Mouse (Mus musculus): ENCODE results near the gene Ext2.

Ext2 gene

DNA sequence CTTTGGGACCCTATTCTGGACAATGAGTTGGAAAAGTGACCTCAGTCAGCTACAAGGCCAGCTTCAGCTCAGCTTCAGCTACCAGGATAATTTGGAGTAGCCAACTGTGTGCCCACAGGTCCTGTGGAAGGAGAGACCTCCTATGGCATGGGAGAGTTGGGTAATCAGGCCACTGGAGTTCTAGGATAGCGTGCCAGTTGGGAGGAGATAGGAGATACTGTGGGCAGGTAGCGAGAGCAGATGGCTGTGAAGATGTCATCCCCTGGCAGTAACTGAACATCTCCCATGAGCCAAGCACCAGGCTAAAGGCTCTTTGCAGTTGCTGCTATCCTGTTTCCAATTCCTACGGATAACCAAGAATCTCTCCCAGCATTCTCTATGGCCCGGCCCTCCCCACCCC is 187.8 kb downstream of the Ext2 start:
- DNase-seq (ENCODE audit: low spot score in 2 of 2) = no peak

DNA sequence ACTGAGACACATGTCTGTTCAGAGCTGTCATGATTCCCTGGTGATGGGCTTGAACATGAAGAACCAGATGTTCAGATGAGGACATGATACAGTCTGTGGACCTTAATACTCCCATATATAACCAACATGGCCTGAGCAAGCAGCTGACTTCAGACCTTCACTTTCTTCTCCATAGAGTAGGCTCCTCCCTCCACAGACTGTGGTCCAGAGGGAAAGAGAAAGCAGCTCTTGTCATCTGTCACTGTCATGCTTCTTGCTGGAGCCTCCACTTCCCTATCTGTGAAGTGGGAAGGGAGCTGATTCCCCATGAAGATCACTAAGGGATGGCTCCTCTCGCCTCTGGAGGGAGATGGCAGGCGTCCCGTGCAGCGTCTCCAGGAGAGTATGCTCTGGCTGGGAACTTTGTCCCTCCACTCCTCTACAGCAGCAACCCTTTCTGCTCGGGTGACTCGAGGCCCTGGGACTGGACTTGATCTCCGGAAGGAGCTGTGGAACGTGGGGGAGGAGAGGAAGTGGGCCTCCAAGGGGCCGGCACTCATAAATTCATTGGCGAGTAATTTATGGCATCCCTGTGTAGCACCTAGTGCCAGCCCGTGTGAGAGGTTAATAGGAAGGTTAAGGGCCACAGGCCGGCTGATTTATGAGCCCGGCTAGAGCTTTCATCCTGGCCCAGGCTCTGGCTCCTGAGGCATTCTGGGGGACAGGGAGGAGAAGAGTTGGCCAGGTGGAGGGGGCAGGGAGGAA is 197.5 kb downstream of the Ext2 start:
- DNase-seq (ENCODE audit: low spot score in 2 of 2) = no peak

DNA sequence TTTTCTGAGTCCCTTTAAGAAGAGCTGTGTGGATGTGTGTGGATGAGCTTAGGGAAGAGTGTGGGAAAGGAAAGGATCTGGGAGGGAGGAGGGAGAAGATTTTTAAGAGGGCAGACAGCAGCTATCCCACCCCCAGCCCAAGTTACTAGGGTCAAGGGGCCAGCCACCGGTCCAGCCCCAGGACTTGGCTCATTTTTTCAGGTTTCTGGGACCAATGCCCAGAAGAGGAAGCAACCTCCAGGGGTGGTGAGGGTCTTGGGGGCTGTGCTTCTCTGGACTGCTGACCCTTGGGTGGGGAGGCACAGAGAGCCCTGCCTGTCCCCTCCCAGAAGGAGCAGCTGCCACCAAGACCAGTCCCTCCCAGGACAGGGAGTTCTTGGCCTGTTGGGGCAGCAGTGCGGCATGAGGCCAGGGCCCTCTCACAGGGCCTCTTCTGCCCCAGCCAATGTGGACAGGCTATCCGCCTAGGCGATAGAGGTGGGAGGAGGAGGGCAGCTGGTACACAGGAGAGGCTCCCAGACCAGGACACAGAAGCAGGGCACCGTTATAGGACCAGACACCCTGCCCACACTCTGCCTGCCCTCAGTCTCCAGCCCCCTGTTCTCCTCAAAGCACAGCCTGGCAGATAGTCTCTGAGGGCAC is 203.0 kb downstream of the Ext2 start:
- no peak for DNase-seq (ENCODE audit: low spot score in 2 of 2)

DNA sequence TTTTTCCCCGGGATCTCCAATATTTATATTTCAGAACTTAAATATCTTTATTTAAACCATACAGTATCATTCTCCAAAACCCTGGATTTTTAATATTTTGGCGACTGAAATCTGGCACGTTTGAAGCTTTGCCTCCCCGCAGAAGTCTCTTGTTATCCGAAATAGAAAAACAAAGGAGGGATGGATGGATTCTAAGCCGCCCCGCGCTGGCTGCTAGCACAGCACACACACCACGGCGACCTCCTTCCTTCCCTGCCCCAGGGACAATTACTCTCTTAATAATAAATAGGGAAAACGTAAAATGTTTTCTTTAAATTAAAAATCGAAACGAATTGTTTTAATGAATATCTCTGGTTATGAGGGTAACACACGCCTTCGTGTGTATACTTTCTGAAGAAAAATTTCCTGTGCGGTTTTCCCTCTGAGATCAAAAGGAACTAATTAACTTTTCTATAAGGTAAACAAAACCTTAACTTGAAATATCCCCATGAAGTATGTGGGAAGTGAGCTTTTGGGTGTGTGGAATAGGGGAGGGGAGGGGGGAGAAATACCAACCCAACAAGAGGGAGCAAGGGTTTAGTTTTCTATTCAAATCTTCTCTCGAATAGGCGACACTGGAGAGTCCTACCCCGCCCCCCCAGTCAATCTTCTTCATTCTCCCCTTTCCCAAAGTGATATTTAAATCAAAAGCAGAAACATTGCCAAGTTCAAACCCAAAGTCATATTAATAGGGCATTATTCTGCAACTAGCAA is 203.7 kb downstream of the Ext2 start:
- no peak for DNase-seq (ENCODE audit: low spot score in 2 of 2)

DNA sequence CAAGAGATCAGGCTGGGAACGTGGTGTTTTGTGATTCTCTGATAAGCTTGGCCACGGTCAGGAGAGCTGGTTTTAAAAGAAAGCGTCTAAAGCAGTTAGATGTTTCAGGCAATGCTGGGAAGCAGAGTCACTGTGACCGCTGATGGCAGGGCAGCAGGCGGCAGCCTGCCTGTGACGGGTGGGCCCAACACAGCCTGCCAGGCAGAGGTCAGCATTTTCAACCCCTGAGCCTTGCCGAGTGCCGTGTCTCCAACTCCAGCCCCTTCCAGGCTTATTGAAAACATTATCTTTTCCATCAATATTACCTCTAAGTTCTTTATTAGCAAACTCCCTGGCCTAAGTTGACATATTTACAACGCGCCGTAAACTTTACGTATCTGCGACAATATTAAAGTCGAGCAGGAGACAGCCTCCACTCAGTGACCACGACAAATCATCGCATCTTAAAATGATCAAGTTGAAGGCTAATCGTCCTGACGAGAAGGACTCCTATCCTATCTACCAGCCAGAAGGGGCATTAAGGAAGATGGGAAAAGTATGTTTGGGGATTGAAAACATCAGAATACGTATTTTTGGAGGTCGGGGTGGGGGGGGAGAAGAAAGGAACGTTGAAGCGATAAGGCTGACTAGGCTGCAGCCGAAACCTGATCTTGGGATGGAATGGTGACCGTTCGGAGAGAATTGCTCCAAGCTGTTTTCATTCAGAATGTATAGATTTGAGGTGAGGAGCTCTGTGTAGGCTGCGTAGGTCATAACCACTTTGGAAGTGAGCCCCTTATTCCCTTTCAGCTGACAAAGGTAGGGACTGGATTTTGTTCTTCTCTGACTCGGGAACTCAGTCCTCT is 206.3 kb downstream of the Ext2 start:
- DNase-seq (ENCODE audit: low spot score in 2 of 2) = no peak

DNA sequence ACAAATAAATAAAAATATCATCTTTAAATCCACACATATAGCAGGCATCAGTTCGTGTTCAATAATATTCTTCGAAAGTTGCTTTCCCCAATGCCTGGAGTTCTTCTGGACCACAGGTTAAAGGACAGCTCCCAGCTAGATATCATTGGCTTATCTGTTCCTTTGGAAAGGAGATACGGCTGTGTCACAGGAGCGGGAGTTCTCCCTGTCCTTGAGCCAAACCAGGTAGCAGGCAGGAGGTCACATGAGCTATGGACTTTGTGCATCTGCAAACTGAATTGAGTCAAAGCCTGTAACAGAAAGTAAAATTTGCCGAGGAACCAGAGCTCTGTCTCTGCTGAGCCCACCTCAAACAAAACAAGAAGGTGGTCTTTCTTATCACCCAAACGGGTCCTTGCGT is 209.3 kb downstream of the Ext2 start:
- no peak for DNase-seq (ENCODE audit: low spot score in 2 of 2)

Measured in thymus, postnatal 10 days (tissue).